Mouse (Mus musculus): ENCODE measurements around the gene Rln3. TPM values are rescaled to one million over a fixed set of nuclear protein-coding genes. Genes with fewer than 3 reads are reported as not detected.

Rln3 gene
- total and polyA plus RNA-seq, 3 experiments = not detected

DNA sequence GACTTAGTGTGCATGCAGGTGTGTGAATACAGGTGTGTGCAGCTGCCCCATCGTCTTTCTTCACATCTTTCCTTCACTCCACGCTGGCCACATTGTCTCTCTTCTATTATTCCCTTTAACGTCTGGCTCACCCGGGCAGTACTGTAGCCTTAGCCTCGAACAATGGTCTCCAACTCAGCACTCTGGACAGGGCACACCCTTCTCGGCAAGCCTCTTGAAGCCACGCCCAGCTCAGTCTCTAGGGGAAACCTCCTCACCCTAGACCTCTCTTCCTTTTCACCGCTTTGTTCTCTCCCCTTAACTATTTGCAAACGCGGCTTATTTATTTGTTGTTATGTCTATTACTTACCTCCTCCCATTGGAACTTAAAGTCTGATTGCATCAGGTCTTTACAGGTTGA lies 17.4 kb downstream of the Rln3 start:
- H3K4me1 ChIP-seq (ENCODE audit: control insufficient read depth in 1 of 2, insufficient read depth in 2 of 2) = peaks cover 2 to 4% of the 10 kb centered on the region in 2 experiments; a peak in 3 of 4 replicates
- peaks cover 9% of the 10 kb centered on the region for H3K27me3 ChIP-seq (replicated peaks)
- no peak for TF ChIP-seq EP300 (IDR thresholded peaks at IDR 0.05; ENCODE audit: low read length)
- TF ChIP-seq MAZ (IDR thresholded peaks at IDR 0.05; ENCODE audit: low read depth, low read length) = no peak
- no peak for TF ChIP-seq PAX5 (IDR thresholded peaks at IDR 0.05; ENCODE audit: low read length)
- TF ChIP-seq E2F4 (IDR thresholded peaks at IDR 0.05; ENCODE audit: insufficient replicate concordance, low read depth, low read length) = no peak
- no peak overlapping the region for H3K9ac ChIP-seq (ENCODE audit: insufficient read depth, low read depth)
- H3K79me2 ChIP-seq (replicated peaks; ENCODE audit: control insufficient read depth, extremely low read depth, insufficient read depth, poor library complexity, severe bottlenecking) = no peaks in the 10 kb centered on the region
- peak; percentile 48 for DNase-seq (ENCODE audit: extremely low read depth)
- no peaks in the 10 kb centered on the region for H3K9me3 ChIP-seq (replicated peaks; ENCODE audit: low read length)
- in situ Hi-C loops (cut with MboI; ENCODE audit: low pct_ligation_motif_present, low pct_unique_long_range_greater_than_20kb, low sequenced_read_pairs) = loop anchor here (25.0 kb wide), 1 partner anchor 310 kb away; no protein-coding TSS in a partner anchor
- H3K4me3 ChIP-seq (replicated peaks in 1 of 3; ENCODE audit: low read depth in 2 of 3, low read length in 2 of 3, poor library complexity in 1 of 3) = no peak overlapping the region
- no peak overlapping the region for H3K4me2 ChIP-seq (ENCODE audit: insufficient read depth, low read depth, poor library complexity, severe bottlenecking)
- H3K36me3 ChIP-seq (replicated peaks in 1 of 2; ENCODE audit: control insufficient read depth in 1 of 2, insufficient read depth in 1 of 2, low read length in 1 of 2) = peaks cover 0 to 23% of the 10 kb centered on the region in 2 experiments
- dilution Hi-C loops (cut with MboI; ENCODE audit: extremely low pct_ligation_motif_present, extremely low pct_unique_long_range_greater_than_20kb, low sequenced_read_pairs) = no loop called here
- no peak overlapping the region for H3K27ac ChIP-seq (ENCODE audit: insufficient read depth, low read depth)

- H3K4me2 ChIP-seq (ENCODE audit: insufficient read depth, low read depth, poor library complexity, severe bottlenecking) = no peak overlapping the region
- peaks cover 0 to 10% of the 10 kb centered on the region in 2 experiments for H3K36me3 ChIP-seq (replicated peaks in 1 of 2; ENCODE audit: control insufficient read depth in 1 of 2, insufficient read depth in 1 of 2, low read length in 1 of 2)
- H3K79me2 ChIP-seq (replicated peaks; ENCODE audit: control insufficient read depth, extremely low read depth, insufficient read depth, poor library complexity, severe bottlenecking) = no peaks in the 10 kb centered on the region
- DNase-seq (ENCODE audit: extremely low read depth) = no peak
- no peak overlapping the region for H3K4me3 ChIP-seq (replicated peaks in 1 of 3; ENCODE audit: low read depth in 2 of 3, low read length in 2 of 3, poor library complexity in 1 of 3)
- TF ChIP-seq ZNF384 (IDR thresholded peaks at IDR 0.05; ENCODE audit: low read depth, low read length) (no peak), ZMIZ1 (IDR thresholded peaks at IDR 0.05; ENCODE audit: low read depth, low read length) (no peak), TCF12 (IDR thresholded peaks at IDR 0.05; ENCODE audit: low read depth, low read length) (no peak), EP300 (IDR thresholded peaks at IDR 0.05; ENCODE audit: low read length) (no peak), POLR2AphosphoS2 (IDR thresholded peaks at IDR 0.05; ENCODE audit: low read depth, low read length) (no peak), NELFE (IDR thresholded peaks at IDR 0.05; ENCODE audit: low read depth, low read length) (no peak), RAD21 (IDR thresholded peaks at IDR 0.05; ENCODE audit: low read depth, low read length) (no peak), UBTF (IDR thresholded peaks at IDR 0.05; ENCODE audit: low read depth, low read length) (no peak), HCFC1 (IDR thresholded peaks at IDR 0.05; ENCODE audit: low read depth, low read length) (no peak), CHD2 (IDR thresholded peaks at IDR 0.05; ENCODE audit: low read length) (no peak), E2F4 (IDR thresholded peaks at IDR 0.05; ENCODE audit: insufficient replicate concordance, low read depth, low read length) (no peak), JUN (IDR thresholded peaks at IDR 0.05; ENCODE audit: insufficient read depth, low read depth, low read length) (no peak)
- dilution Hi-C loops (cut with MboI; ENCODE audit: extremely low pct_ligation_motif_present, extremely low pct_unique_long_range_greater_than_20kb, low sequenced_read_pairs) (no loop called here), in situ Hi-C loops (cut with MboI; ENCODE audit: low pct_ligation_motif_present, low pct_unique_long_range_greater_than_20kb, low sequenced_read_pairs) (loop anchor here (25.0 kb wide), 1 partner anchor 311 kb away; no protein-coding TSS in a partner anchor)
- H3K27me3 ChIP-seq (replicated peaks) = peaks cover 13% of the 10 kb centered on the region
- H3K9me3 ChIP-seq (replicated peaks; ENCODE audit: low read length) = no peaks in the 10 kb centered on the region
- no peak overlapping the region for H3K27ac ChIP-seq (ENCODE audit: insufficient read depth, low read depth)
- H3K4me1 ChIP-seq (ENCODE audit: control insufficient read depth in 1 of 2, insufficient read depth in 2 of 2) = peaks cover 2 to 4% of the 10 kb centered on the region in 2 experiments; a peak in 3 of 4 replicates
- H3K9ac ChIP-seq (ENCODE audit: insufficient read depth, low read depth) = no peak overlapping the region
Measured at GRCm38 (mm10) chr8:84025863-84026262, 18.9 kb downstream of the Rln3 start.
